Comparison of ENCODE assay signal across 27 mouse cellular contexts in the genomic region with DNA sequence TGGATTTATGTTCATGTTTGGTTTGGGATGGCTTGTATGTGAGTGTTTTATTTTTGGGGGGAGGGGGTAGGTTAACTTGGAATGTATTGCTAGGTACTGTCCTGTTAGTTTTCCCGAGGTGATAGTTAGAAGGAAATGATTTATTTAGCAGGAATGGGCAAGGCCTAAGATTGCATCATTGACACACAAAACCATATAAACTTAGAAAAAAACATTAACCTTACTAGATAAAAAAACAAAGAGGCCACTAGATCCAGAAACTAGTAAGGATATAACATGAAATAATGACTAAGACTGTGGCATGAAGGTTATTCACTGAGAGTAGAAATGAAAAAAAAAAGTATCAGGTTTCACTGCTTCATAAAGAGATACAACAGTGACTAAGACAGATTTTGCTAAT. TPM values are rescaled to one million over a fixed set of nuclear protein-coding genes. Genes with fewer than 3 reads are reported as not detected.
DNase-seq lines count a peak whose midpoint lies in the region; TF ChIP-seq lines count a peak whose summit lies in the region.
"Had no signal": no experiment of that assay in that cellular context is flagged by ENCODE, and none has a peak within 500 bp of the region (broad histone marks: within the 10 kb centered on the region; RNA-seq: fewer than 3 reads in every experiment).

No protein-coding gene starts in this region.

- TF ChIP-seq POLR2A in myocyte (IDR thresholded peaks at IDR 0.05; ENCODE audit: insufficient read length, low read depth) = no peak

- H3K27ac ChIP-seq in gastrocnemius, adult 2 months = no peak overlapping the region
- H3K27ac ChIP-seq: embryonic facial prominence, embryonic 10.5 days; embryonic facial prominence, embryonic 12.5 days; forebrain, embryonic 13.5 days; forebrain, embryonic 15.5 days had no signal

- H3K79me2 ChIP-seq in myocyte (ENCODE audit: control insufficient read depth, insufficient read depth) = no peaks in the 10 kb centered on the region

- no peaks in the 10 kb centered on the region for H3K27me3 ChIP-seq in myocyte (ENCODE audit: control insufficient read depth, insufficient read depth, insufficient read length)
- H3K27me3 ChIP-seq: CH12.LX; embryonic facial prominence, embryonic 12.5 days; forebrain, embryonic 13.5 days; forebrain, embryonic 15.5 days; Patski had no signal

- intact Hi-C loops in gastrocnemius, adult 2 months (cut with DNase I) = no loop called here

- TF ChIP-seq CTCF in gastrocnemius, adult 2 months (IDR thresholded peaks at IDR 0.05) = no peak

- H3K36me3 ChIP-seq in myocyte (ENCODE audit: control insufficient read depth, insufficient read depth) = peaks cover 6% of the 10 kb centered on the region
- H3K36me3 ChIP-seq: embryonic facial prominence, embryonic 10.5 days; embryonic facial prominence, embryonic 12.5 days; forebrain, embryonic 15.5 days; G1E had no signal

- peak overlapping the region; percentile 16 for H3K4me3 ChIP-seq in myocyte
- H3K4me3 ChIP-seq in gastrocnemius, adult 2 months = no peak overlapping the region
- H3K4me3 ChIP-seq: embryonic facial prominence, embryonic 10.5 days; embryonic facial prominence, embryonic 12.5 days; forebrain, embryonic 13.5 days; forebrain, embryonic 15.5 days had no signal

- no peak overlapping the region for H3ac ChIP-seq in myocyte (ENCODE audit: control insufficient read depth, insufficient read length)

- DNase-seq in 3134 (ENCODE audit: extremely low read depth, insufficient read length, low spot score) (peak; percentile 14), 416B (ENCODE audit: low read depth) (peak; percentile 23)
- no peak for DNase-seq in left cerebral cortex, adult 18-20 months (ENCODE audit: low spot score in 2 of 2)
- DNase-seq in gastrocnemius, adult 2 months = no peak
- DNase-seq: adrenal gland, adult 8-10 months; adrenal gland, postnatal 14 days; adrenal gland, postnatal 36 days; cerebellum, adult 11-12 months; cerebellum, adult 2 months; cerebellum, adult 9-10 months; cerebellum, postnatal 10 days; cerebellum, postnatal 25 days; forebrain, postnatal 0 days had no signal

- H3K4me2 ChIP-seq in myocyte (ENCODE audit: low read depth) = peak overlapping the region; percentile 48
- H3K4me2 ChIP-seq: embryonic facial prominence, embryonic 12.5 days; forebrain, embryonic 13.5 days; forebrain, embryonic 15.5 days had no signal

TF ChIP-seq in myocyte, 11 proteins besides CTCF, POLR2A, EP300 and RAD21:
- no peak for TF ChIP-seq MYOG (IDR thresholded peaks at IDR 0.05; ENCODE audit: control insufficient read depth in 1 of 3, insufficient read depth in 1 of 3, insufficient read length in 2 of 3, low read depth in 2 of 3)
- TF ChIP-seq TCF12 (IDR thresholded peaks at IDR 0.05; ENCODE audit: insufficient read depth, poor library complexity, severe bottlenecking) = no peak
- TF ChIP-seq POLR2AphosphoS2 (IDR thresholded peaks at IDR 0.05; ENCODE audit: insufficient read length, low read depth) = no peak
- TF ChIP-seq TCF3 (IDR thresholded peaks at IDR 0.05; ENCODE audit: insufficient read length, low read depth) = no peak
- peak; percentile 74 for TF ChIP-seq CEBPB (IDR thresholded peaks at IDR 0.05; ENCODE audit: insufficient read depth, poor library complexity, severe bottlenecking)

RNA-seq across cellular contexts. Expression of gene Usp17la, which starts 0.9 kb away (rescaled TPM):
- polyA plus RNA-seq in myocyte (2012; fragmentation: generic; extraction: Trizol) = 5.3 TPM
- not detected for total RNA-seq in left cerebral cortex, adult 18-20 months (2021)
- not detected for total RNA-seq in gastrocnemius, adult 2 months (2021)
- total RNA-seq: adrenal gland, adult 18-20 months; adrenal gland, adult 8-10 months; adrenal gland, postnatal 14 days; adrenal gland, postnatal 36 days; forebrain, postnatal 0 days; G1E had no signal
- polyA plus RNA-seq: activated CD4-positive, CD25-positive, alpha-beta regulatory T cell, adult 4 months; CD4-positive, CD25-positive, alpha-beta regulatory T cell, adult 4 months; cerebellum, adult 2 months; cortical plate, adult 2 months; embryonic facial prominence, embryonic 10.5 days; embryonic facial prominence, embryonic 12.5 days; embryonic facial prominence, embryonic 14.5 days; forebrain, embryonic 11.5 days; forebrain, embryonic 13.5 days; forebrain, embryonic 15.5 days; forebrain, postnatal 0 days; G1E; Patski had no signal

RNA-seq across cellular contexts. Expression of gene Usp17lb, which starts 15.3 kb away (rescaled TPM):
- 0.20 TPM for polyA plus RNA-seq in myocyte (2012; fragmentation: generic; extraction: Trizol)
- total RNA-seq in left cerebral cortex, adult 18-20 months (2021) = not detected
- total RNA-seq in gastrocnemius, adult 2 months (2021) = not detected
- total RNA-seq: adrenal gland, adult 18-20 months; adrenal gland, adult 8-10 months; adrenal gland, postnatal 14 days; CH12.LX; forebrain, postnatal 0 days had no signal
- polyA plus RNA-seq: activated CD4-positive, CD25-positive, alpha-beta regulatory T cell, adult 4 months; CD4-positive, CD25-positive, alpha-beta regulatory T cell, adult 4 months; cerebellum, adult 2 months; cortical plate, adult 2 months; embryonic facial prominence, embryonic 10.5 days; embryonic facial prominence, embryonic 12.5 days; embryonic facial prominence, embryonic 14.5 days; forebrain, embryonic 11.5 days; forebrain, embryonic 13.5 days; forebrain, embryonic 15.5 days; forebrain, postnatal 0 days; G1E; Patski had no signal

RNA-seq across cellular contexts. Expression of gene Olfr665, which starts 20.1 kb away (rescaled TPM):
- not detected for polyA plus RNA-seq in myocyte (2012; fragmentation: generic; extraction: Trizol)
- total RNA-seq in left cerebral cortex, adult 18-20 months (2021) = not detected
- total RNA-seq in gastrocnemius, adult 2 months (2021) = not detected
- total RNA-seq: adrenal gland, adult 18-20 months; adrenal gland, adult 8-10 months; adrenal gland, postnatal 14 days; adrenal gland, postnatal 36 days; CH12.LX; forebrain, postnatal 0 days had no signal
- polyA plus RNA-seq: activated CD4-positive, CD25-positive, alpha-beta regulatory T cell, adult 4 months; CD4-positive, CD25-positive, alpha-beta regulatory T cell, adult 4 months; cerebellum, adult 2 months; cortical plate, adult 2 months; embryonic facial prominence, embryonic 10.5 days; embryonic facial prominence, embryonic 12.5 days; embryonic facial prominence, embryonic 14.5 days; forebrain, embryonic 11.5 days; forebrain, embryonic 13.5 days; forebrain, embryonic 15.5 days; forebrain, postnatal 0 days; G1E; Patski had no signal

RNA-seq across cellular contexts. Expression of gene Olfr666, which starts 38.1 kb away (rescaled TPM):
- not detected for polyA plus RNA-seq in myocyte (2012; fragmentation: generic; extraction: Trizol)
- total RNA-seq in left cerebral cortex, adult 18-20 months (2021) = not detected
- not detected for total RNA-seq in gastrocnemius, adult 2 months (2021)
- total RNA-seq: adrenal gland, adult 18-20 months; adrenal gland, adult 8-10 months; adrenal gland, postnatal 14 days; adrenal gland, postnatal 36 days; CH12.LX; forebrain, postnatal 0 days; G1E had no signal
- polyA plus RNA-seq: activated CD4-positive, CD25-positive, alpha-beta regulatory T cell, adult 4 months; CD4-positive, CD25-positive, alpha-beta regulatory T cell, adult 4 months; cerebellum, adult 2 months; cortical plate, adult 2 months; embryonic facial prominence, embryonic 10.5 days; embryonic facial prominence, embryonic 12.5 days; forebrain, embryonic 11.5 days; forebrain, embryonic 13.5 days; forebrain, embryonic 15.5 days; forebrain, postnatal 0 days; G1E; Patski had no signal

Comparison
In these comparisons a context has a peak if more than half of its experiments do, and no peak if none do; other contexts are left out.
1. DNase-seq: peak in 3134 (single experiment) and 416B (single experiment); none in left cerebral cortex, adult 18-20 months (0 of 2) and gastrocnemius, adult 2 months (single experiment).